Mouse (Mus musculus): ENCODE data around the gene Ptpn7.
"Not testable (repeated sequence)": the region's sequence is repeated elsewhere in the genome, so short reads cannot be mapped to it uniquely, and the experiment has no call there.

The Ptpn7 gene

DNA sequence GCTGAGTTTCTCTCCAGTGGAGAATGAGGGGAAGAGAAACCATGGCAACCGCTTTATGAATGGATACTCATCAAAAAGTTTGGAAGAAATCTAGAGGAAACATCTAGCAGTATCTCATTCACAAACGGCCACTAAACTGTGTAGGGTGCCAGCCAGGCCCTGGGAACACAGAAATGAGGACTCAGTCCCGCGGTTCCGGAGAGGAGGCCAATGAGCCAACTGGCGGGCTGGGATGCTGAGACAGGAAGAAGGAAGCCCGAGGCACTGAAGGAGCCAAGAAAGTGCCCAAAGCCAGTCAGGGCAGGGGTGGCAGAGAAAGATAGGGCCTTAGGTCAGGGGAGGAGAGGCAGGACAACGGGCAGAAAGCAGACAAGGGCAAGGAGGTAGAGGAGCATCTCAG lies 53.9 kb downstream of the Ptpn7 start:
- peak; percentile 37 for DNase-seq (ENCODE audit: low spot score)

DNA sequence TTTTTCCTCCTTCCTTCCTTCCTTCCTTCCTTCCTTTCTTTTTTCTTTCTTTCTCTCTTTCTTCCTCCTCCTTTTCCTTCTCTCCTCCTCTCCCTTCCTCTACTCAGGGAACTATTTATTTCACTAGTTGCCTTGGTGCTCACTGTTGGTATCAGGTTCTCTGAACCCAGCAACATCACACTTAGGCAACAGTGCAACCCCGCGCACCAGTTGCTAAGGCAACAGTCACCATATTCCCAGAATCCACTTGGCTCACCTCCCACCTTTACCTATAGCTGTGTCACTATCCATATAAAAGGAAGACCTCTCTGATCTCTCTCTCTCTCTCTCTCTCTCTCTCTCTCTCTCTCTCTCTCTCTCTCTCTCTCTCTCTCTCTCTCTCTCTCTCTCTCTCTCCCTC lies 54.5 kb downstream of the Ptpn7 start:
- DNase-seq (ENCODE audit: low spot score): not testable (repeated sequence)

DNA sequence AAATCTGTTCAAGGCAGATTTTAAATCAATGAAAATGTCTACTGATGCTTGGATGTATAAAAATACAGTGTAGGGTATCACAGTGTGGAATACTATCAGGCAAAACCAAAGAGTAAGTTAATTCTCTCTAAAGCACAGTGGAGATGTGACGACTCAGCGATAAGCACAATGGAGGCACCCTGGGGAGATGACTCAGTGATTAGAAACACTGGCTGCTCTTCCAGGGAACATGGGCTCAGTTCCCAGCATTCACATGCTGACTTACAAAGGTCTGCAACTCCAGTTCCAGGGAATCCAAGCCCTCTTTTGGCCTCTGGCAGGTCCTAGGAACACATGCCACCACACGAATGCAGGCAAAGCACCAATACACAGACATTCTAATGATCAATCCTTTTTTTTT lies 55.7 kb downstream of the Ptpn7 start:
- peak; percentile 92 for DNase-seq (ENCODE audit: low spot score)

DNA sequence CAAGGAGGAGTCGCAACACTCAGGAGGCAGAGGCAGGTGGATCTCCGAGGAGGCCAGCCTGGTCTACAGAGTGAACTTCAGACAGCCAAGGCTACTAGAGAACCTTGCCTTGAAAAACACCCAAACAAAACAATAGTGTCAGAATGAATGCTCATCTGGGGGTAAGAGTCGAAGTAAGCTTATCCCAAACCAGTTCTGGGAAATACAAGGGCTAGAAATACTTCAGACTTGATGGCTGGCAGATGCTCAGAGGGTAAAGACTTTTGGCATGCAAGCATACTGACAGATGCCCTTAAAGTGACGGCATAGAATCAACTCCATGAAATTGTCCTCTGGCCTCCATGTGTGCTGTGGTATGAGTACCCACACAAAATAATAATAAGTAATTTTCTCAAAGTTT lies 56.7 kb downstream of the Ptpn7 start:
- DNase-seq (ENCODE audit: low spot score): peak; percentile 81

GRCm38 (mm10) chr1:135194335-135194734 lies 61.8 kb downstream of the Ptpn7 start:
- not testable (repeated sequence) for DNase-seq (ENCODE audit: low spot score)
